Mouse (Mus musculus): ENCODE data around the gene Rsad2. TPM values are rescaled to one million over a fixed set of nuclear protein-coding genes. Genes with fewer than 3 reads are reported as not detected.

The Rsad2 gene
- polyA plus RNA-seq, 1 experiment from 2014 or later: 0.28 TPM

DNA sequence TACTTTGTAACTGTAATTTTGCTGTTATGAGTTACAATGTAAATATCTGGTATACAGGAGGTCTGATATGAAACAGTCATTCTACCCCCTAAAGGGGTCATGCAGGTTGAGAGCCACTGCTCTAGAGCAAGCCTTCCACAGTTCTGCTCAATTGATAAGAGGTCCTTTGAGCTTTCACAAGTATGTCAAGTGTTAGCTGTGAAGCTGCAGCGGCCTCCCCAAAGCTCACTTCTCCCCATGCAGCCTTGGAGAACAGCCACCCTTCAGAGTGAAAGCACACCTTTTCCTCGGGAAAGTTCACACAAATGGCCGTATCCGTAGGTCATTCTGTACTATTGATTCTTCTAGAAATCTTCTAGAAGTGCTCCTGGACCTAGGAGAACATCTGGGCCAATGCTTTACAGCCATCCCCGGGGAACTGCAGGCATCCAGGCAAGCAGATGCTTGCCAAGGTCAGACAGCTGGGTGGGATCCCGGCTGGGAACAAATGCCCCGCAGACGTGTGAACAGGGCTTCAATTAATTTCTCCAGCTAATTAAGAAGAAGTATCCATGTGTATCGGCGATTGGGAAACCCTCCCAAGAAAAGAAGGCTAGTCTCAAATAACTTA lies 44.3 kb downstream of the Rsad2 start:
- DNase-seq (ENCODE audit: low spot score) (no peak), ATAC-seq (ENCODE audit: low FRiP score) (no peak)
- H3K4me2 ChIP-seq (replicated peaks; ENCODE audit: low read depth, low read length): no peak overlapping the region
- H3K27ac ChIP-seq (ENCODE audit: low read depth, low read length): no peak overlapping the region
- no peaks in the 10 kb centered on the region for H3K36me3 ChIP-seq (ENCODE audit: control insufficient read depth, insufficient read depth, low read length)
- no peaks in the 10 kb centered on the region for H3K9me3 ChIP-seq (ENCODE audit: control insufficient read depth, low read length)
- H3K27me3 ChIP-seq (ENCODE audit: control insufficient read depth, insufficient read depth, low read length): no peaks in the 10 kb centered on the region
- no peak overlapping the region for H3K9ac ChIP-seq (ENCODE audit: low read depth, low read length)
- WGBS: 77% methylated on average over 10 of the region's 10 CpGs
- peaks cover 9% of the 10 kb centered on the region for H3K4me1 ChIP-seq (replicated peaks; ENCODE audit: control insufficient read depth, insufficient read depth, low read length)
- H3K4me3 ChIP-seq (ENCODE audit: low read depth, low read length): no peak overlapping the region

DNA sequence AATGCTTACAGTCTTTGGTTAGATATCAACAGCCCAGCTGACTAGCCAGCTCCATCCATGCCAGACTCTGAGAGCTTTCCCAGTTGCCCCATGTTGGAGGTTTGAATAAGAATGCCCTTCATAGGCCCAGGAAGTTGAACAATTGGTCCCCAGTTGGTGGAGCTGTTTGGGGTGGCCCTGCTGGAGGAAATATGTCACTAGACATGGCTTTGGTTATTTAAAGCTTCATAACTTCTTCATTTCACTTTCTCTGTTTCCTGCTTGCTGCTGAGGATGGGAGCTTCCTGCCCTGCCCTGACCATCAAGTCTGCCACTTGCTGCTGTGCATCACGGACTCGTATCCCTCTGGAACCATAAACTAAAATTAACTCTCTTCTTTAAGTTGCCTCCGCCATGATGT lies 45.8 kb downstream of the Rsad2 start:
- Histone ChIP-seq H3K4me1 (replicated peaks; ENCODE audit: control insufficient read depth, insufficient read depth, low read length) (peaks cover 9% of the 10 kb centered on the region), H3K4me3 (ENCODE audit: low read depth, low read length) (no peak overlapping the region), H3K27me3 (ENCODE audit: control insufficient read depth, insufficient read depth, low read length) (no peaks in the 10 kb centered on the region), H3K4me2 (replicated peaks; ENCODE audit: low read depth, low read length) (no peak overlapping the region), H3K9ac (ENCODE audit: low read depth, low read length) (no peak overlapping the region), H3K36me3 (ENCODE audit: control insufficient read depth, insufficient read depth, low read length) (no peaks in the 10 kb centered on the region), H3K9me3 (ENCODE audit: control insufficient read depth, low read length) (no peaks in the 10 kb centered on the region), H3K27ac (ENCODE audit: low read depth, low read length) (no peak overlapping the region)
- ATAC-seq (ENCODE audit: low FRiP score) (no peak), DNase-seq (ENCODE audit: low spot score) (no peak)
- 93% methylated on average over 3 of the region's 3 CpGs for WGBS

DNA sequence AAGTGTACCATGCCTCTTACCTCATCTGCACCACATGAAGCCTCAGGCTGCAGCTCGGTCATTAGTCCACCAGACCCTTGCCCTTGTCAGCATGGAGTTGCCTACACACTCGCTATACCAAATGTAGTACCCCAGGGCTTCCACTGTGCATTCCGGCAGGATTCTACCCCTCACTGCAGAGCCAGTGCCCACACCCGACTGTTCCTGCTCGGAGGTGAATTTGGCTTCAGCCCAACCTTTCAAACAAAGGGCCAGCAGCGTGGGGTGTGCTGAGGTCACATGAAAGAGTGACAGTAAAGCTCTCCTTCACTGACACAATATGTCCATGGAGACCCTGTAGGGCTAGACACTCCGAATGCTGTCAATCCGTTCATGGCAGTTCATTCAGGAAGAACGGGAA lies 47.5 kb downstream of the Rsad2 start:
- no peaks in the 10 kb centered on the region for H3K9me3 ChIP-seq (ENCODE audit: control insufficient read depth, low read length)
- H3K27ac ChIP-seq (ENCODE audit: low read depth, low read length): no peak overlapping the region
- DNase-seq (ENCODE audit: low spot score) (no peak), ATAC-seq (ENCODE audit: low FRiP score) (no peak)
- no peaks in the 10 kb centered on the region for H3K27me3 ChIP-seq (ENCODE audit: control insufficient read depth, insufficient read depth, low read length)
- H3K4me2 ChIP-seq (replicated peaks; ENCODE audit: low read depth, low read length): no peak overlapping the region
- no peak overlapping the region for H3K4me3 ChIP-seq (ENCODE audit: low read depth, low read length)
- no peaks in the 10 kb centered on the region for H3K36me3 ChIP-seq (ENCODE audit: control insufficient read depth, insufficient read depth, low read length)
- WGBS: 71% methylated on average over 9 of the region's 9 CpGs
- H3K9ac ChIP-seq (ENCODE audit: low read depth, low read length): no peak overlapping the region
- H3K4me1 ChIP-seq (replicated peaks; ENCODE audit: control insufficient read depth, insufficient read depth, low read length): peaks cover 7% of the 10 kb centered on the region

DNA sequence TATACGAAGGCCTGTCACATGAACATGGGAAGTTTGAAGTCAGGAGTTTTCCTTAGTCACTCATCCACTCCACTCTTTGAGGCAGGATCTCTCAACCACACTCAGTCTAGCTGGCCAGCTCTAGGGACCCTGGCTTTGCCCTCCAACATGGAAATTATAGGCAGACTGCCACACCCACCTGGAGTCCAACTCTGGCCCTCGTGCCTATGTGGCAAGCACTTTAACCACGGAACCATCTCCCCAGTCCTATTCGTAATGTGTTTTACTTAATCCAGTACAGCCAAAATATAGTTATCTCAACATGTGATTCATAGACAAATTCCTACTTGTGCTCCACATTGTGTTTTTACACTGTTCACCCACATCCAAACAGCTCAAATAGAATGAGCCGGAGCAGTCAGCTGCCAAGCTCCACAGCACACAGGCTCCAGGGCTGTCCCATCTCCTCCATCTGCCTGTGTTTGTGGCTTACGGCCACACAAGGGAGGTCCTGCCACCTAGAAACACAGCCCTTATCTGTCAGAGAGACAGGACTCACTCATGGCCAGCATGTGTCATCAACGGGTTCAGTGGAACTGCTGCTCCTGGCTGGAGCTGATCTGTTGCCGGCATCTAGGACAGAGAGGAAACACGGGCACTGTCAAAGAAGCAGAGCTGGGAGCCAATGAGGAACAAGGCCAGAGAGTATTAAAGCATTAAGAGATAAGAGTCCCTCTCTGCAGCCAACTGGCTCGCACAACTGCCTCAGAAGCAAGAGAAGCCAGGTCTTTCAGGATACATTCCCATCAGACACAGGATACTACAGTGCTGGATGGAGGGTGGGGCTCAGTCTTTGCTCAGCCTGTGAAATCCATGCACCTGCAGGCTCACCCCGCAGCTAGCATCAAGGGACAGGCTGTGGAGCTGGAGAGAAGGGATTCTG lies 51.2 kb downstream of the Rsad2 start:
- no peaks in the 10 kb centered on the region for H3K4me1 ChIP-seq (replicated peaks; ENCODE audit: control insufficient read depth, insufficient read depth, low read length)
- DNase-seq (ENCODE audit: low spot score) (no peak), ATAC-seq (ENCODE audit: low FRiP score) (no peak)
- WGBS: 87% methylated on average over 11 of the region's 11 CpGs
- no peak overlapping the region for H3K27ac ChIP-seq (ENCODE audit: low read depth, low read length)
- H3K9me3 ChIP-seq (ENCODE audit: control insufficient read depth, low read length): no peaks in the 10 kb centered on the region
- no peak overlapping the region for H3K4me3 ChIP-seq (ENCODE audit: low read depth, low read length)
- no peak overlapping the region for H3K9ac ChIP-seq (ENCODE audit: low read depth, low read length)
- no peak overlapping the region for H3K4me2 ChIP-seq (replicated peaks; ENCODE audit: low read depth, low read length)
- H3K36me3 ChIP-seq (ENCODE audit: control insufficient read depth, insufficient read depth, low read length): peaks cover 5% of the 10 kb centered on the region
- H3K27me3 ChIP-seq (ENCODE audit: control insufficient read depth, insufficient read depth, low read length): no peaks in the 10 kb centered on the region

DNA sequence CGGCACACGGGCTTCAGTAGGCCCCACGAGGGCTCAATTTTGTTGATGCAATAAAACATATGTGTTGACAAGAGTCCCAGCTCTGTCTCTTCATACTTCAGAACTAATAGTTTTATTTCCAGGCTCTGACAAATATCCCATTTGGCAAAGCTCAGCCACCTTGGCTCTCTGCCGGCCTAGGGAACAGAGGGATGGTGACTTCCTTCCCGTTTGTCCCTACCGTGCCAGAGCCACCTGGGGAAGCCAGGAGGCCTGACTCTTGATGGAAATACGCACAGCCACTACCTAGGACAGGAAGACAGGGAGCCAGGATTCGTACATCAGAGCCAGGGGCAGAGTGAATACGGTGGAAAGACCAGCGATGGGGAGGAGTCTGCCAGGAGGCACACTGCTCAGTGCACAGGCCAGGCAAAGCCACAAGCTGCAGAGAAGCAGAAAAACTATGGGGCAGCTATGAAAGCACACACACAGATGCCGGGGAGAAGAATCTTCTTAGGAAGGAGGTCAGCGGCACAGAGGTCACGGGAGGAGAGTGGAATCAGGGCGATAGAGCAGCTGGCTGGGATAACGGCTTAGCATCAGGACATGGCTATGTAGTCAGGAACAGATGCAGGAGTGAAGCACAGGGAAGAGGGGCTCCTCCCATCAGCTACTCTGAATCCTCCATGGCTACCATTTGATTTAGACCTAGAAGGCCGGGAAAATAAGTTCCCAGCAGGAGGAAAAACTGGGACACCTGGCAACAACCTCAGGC lies 52.7 kb downstream of the Rsad2 start:
- H3K9ac ChIP-seq (ENCODE audit: low read depth, low read length): no peak overlapping the region
- ATAC-seq (ENCODE audit: low FRiP score) (no peak), DNase-seq (ENCODE audit: low spot score) (no peak)
- H3K4me3 ChIP-seq (ENCODE audit: low read depth, low read length): no peak overlapping the region
- H3K9me3 ChIP-seq (ENCODE audit: control insufficient read depth, low read length): no peaks in the 10 kb centered on the region
- H3K36me3 ChIP-seq (ENCODE audit: control insufficient read depth, insufficient read depth, low read length): peaks cover 5% of the 10 kb centered on the region
- H3K27ac ChIP-seq (ENCODE audit: low read depth, low read length): no peak overlapping the region
- H3K4me2 ChIP-seq (replicated peaks; ENCODE audit: low read depth, low read length): no peak overlapping the region
- no peaks in the 10 kb centered on the region for H3K4me1 ChIP-seq (replicated peaks; ENCODE audit: control insufficient read depth, insufficient read depth, low read length)
- H3K27me3 ChIP-seq (ENCODE audit: control insufficient read depth, insufficient read depth, low read length): no peaks in the 10 kb centered on the region
- WGBS: 89% methylated on average over 16 of the region's 16 CpGs

DNA sequence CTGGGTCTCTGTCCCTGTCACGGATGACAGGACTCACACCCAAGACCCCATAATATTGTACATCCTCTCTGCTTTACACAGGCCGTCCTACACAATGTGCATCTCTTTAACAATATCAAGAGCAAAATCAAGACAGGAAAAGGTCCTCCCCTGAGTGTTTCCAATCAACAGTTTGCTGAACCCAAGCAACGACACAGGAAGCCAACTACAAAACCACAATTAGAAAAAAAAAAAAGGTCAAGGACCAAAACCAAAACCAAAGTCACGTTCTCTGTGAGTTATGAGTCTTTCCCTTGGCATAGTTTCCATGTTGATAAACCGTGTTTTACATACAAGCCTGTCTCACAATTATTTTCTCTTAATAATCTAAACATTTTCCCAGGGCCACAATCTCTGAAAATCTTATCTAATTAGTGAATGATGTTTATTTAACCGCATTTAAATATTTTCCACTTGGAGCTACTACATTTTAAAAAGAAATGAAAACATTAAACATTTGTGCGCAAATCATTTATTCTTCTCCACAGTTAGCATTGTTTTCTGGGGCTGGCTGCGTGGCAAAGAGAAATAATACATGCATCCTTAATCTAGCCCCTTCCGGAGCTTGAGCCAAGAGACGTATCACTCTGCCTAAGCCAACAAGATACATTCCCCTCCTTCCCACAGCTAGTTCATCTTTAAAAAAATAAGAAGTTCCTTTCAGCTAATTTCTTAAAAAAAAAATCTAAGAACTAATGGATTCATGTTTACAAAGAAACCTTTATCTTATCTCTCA lies 54.4 kb downstream of the Rsad2 start:
- WGBS: 88% methylated on average over 10 of the region's 10 CpGs
- Histone ChIP-seq H3K36me3 (ENCODE audit: control insufficient read depth, insufficient read depth, low read length) (peaks cover 5% of the 10 kb centered on the region), H3K4me1 (replicated peaks; ENCODE audit: control insufficient read depth, insufficient read depth, low read length) (no peaks in the 10 kb centered on the region), H3K9me3 (ENCODE audit: control insufficient read depth, low read length) (no peaks in the 10 kb centered on the region), H3K9ac (ENCODE audit: low read depth, low read length) (no peak overlapping the region), H3K27me3 (ENCODE audit: control insufficient read depth, insufficient read depth, low read length) (no peaks in the 10 kb centered on the region), H3K27ac (ENCODE audit: low read depth, low read length) (no peak overlapping the region), H3K4me3 (ENCODE audit: low read depth, low read length) (no peak overlapping the region), H3K4me2 (replicated peaks; ENCODE audit: low read depth, low read length) (no peak overlapping the region)
- DNase-seq (ENCODE audit: low spot score) (no peak), ATAC-seq (ENCODE audit: low FRiP score) (no peak)

DNA sequence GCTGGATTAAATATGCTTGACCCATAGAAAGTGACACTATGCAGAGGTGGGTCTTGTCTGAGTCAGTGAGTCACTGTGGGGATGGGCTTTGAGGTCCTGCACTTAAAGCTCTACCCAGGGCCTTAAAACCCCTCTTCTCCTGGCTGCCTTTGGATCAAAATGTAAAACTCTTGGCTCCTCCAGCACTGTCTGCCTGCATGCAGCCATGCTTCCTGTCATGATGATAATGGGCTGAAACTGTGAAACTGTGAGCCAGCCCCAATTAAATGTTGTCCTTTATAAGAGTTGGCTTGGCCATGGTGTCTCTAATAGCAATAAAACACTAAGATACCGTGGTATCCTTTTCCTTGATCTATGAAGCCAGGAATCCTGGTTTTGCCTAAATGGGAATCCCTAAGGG lies 55.0 kb downstream of the Rsad2 start:
- H3K27ac ChIP-seq (ENCODE audit: low read depth, low read length): no peak overlapping the region
- H3K4me3 ChIP-seq (ENCODE audit: low read depth, low read length): no peak overlapping the region
- ATAC-seq (ENCODE audit: low FRiP score) (no peak), DNase-seq (ENCODE audit: low spot score) (no peak)
- H3K9ac ChIP-seq (ENCODE audit: low read depth, low read length): no peak overlapping the region
- H3K27me3 ChIP-seq (ENCODE audit: control insufficient read depth, insufficient read depth, low read length): no peaks in the 10 kb centered on the region
- H3K4me1 ChIP-seq (replicated peaks; ENCODE audit: control insufficient read depth, insufficient read depth, low read length): no peaks in the 10 kb centered on the region
- H3K9me3 ChIP-seq (ENCODE audit: control insufficient read depth, low read length): no peaks in the 10 kb centered on the region
- 90% methylated on average over 1 of the region's 1 CpGs for WGBS
- H3K4me2 ChIP-seq (replicated peaks; ENCODE audit: low read depth, low read length): no peak overlapping the region
- H3K36me3 ChIP-seq (ENCODE audit: control insufficient read depth, insufficient read depth, low read length): peaks cover 5% of the 10 kb centered on the region

DNA sequence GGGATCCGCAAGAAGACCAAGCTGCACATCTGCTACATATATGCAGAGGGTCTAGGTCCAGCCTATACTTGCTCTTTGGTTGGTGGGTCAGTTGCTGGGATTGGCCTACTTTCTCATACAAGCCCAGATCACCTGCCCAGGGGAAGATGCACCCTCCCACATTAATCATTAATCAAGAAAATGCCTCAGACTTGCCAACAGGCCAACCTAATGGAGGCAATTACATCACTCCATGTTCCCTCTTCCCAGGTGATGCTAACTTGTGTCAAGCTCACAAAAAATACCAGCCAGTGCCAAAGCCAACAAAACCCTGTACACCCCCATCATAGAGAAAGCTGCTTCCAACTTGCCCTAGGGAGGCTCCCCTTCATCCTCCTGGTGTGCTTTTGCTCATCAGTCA lies 55.5 kb downstream of the Rsad2 start:
- Histone ChIP-seq H3K36me3 (ENCODE audit: control insufficient read depth, insufficient read depth, low read length) (peaks cover 5% of the 10 kb centered on the region), H3K27ac (ENCODE audit: low read depth, low read length) (no peak overlapping the region), H3K9ac (ENCODE audit: low read depth, low read length) (no peak overlapping the region), H3K4me1 (replicated peaks; ENCODE audit: control insufficient read depth, insufficient read depth, low read length) (no peaks in the 10 kb centered on the region), H3K4me3 (ENCODE audit: low read depth, low read length) (no peak overlapping the region), H3K27me3 (ENCODE audit: control insufficient read depth, insufficient read depth, low read length) (no peaks in the 10 kb centered on the region), H3K9me3 (ENCODE audit: control insufficient read depth, low read length) (no peaks in the 10 kb centered on the region), H3K4me2 (replicated peaks; ENCODE audit: low read depth, low read length) (no peak overlapping the region)
- 89% methylated on average over 1 of the region's 1 CpGs for WGBS
- ATAC-seq (ENCODE audit: low FRiP score) (no peak), DNase-seq (ENCODE audit: low spot score) (no peak)
